Mouse (Mus musculus) heart, postnatal 0 days (tissue): ENCODE measurements around the gene D430042O09Rik. TPM values are rescaled to one million over a fixed set of nuclear protein-coding genes. Genes with fewer than 3 reads are reported as not detected.
A peak's percentile ranks its signal among the peaks of the same experiment; 100 is the strongest.

Source experiments
- ATAC-seq: fragments of 200-750 bp; cut with Nextera tagmentation; 2 replicates; pipeline ENCODE4 v1.8.0; 2017; ENCODE audit warnings: low read depth, moderate number of reproducible peaks, moderate library complexity; ENCODE audit not compliant: insufficient read depth
- DNase-seq: peaks from one replicate; pipeline ENCODE4 v3.0.0-alpha.2; 2016; ENCODE audit warnings: low spot score
- H3K27ac ChIP-seq: fragments of 300-500 bp; sonication (generic); 2 replicates; pipeline ENCODE4 v1.5.1; 2014; ENCODE audit warnings: low read depth, mild to moderate bottlenecking
- H3K27me3 ChIP-seq: fragments of 300-500 bp; sonication (generic); 2 replicates; pipeline ENCODE4 v1.6.1; 2014; ENCODE audit warnings: low read length, mixed read lengths; ENCODE audit not compliant: control insufficient read depth, insufficient read depth
- H3K36me3 ChIP-seq: fragments of 300-500 bp; sonication (generic); replicated peaks from 2 replicates; pipeline ENCODE4 v1.6.1; 2014; ENCODE audit warnings: low read length, mixed read lengths; ENCODE audit not compliant: control insufficient read depth, insufficient read depth
- H3K4me1 ChIP-seq: fragments of 300-500 bp; sonication (generic); 2 replicates; pipeline ENCODE4 v1.6.1; 2014; ENCODE audit warnings: antibody characterized with exemption; ENCODE audit not compliant: control insufficient read depth, insufficient read depth
- H3K4me2 ChIP-seq: fragments of 300-500 bp; sonication (generic); 2 replicates; pipeline ENCODE4 v1.6.1; 2014; ENCODE audit warnings: low read depth, mild to moderate bottlenecking, low read length, moderate library complexity
- H3K4me3 ChIP-seq: fragments of 300-500 bp; sonication (generic); 2 replicates; pipeline ENCODE4 v1.5.1; 2014; ENCODE audit warnings: low read depth, low read length
- H3K9ac ChIP-seq: fragments of 300-500 bp; sonication (generic); replicated peaks from 2 replicates; pipeline ENCODE4 v1.6.1; 2014; ENCODE audit warnings: low read depth, low read length, mixed read lengths
- H3K9me3 ChIP-seq: fragments of 300-500 bp; sonication (generic); replicated peaks from 2 replicates; pipeline ENCODE4 v1.6.1; 2016; ENCODE audit warnings: low read length; ENCODE audit not compliant: control insufficient read depth
- CTCF ChIP-seq: IDR thresholded peaks from 2 replicates; pipeline ENCODE4 v1.5.1; 2016; ENCODE audit warnings: antibody characterized with exemption, control low read depth, low read depth
- EP300 ChIP-seq: IDR thresholded peaks from 2 replicates; pipeline ENCODE4 v1.6.1; 2016; ENCODE audit warnings: antibody characterized with exemption, low read depth
- WGBS: fragments of 180-500 bp; shearing (Covaris S2); extraction: QIAGEN DNeasy Blood & Tissue Kit; methylation state at CpG from one replicate; pipeline ENCODE4 v1.1.7; 2014; 5-methylcytosine and 5-hydroxymethylcytosine counted together
- polyA plus RNA-seq: library from polyadenylated mRNA; unstranded; fragments of >200 nt; fragmentation: Nextera tagmentation; extraction: Ambion mirVana; gene quantifications from 2 replicates; pipeline ENCODE4 v1.2.1, GENCODE M21; 2015
- total RNA-seq: library from RNA; depleted of rRNA; stranded (reverse); fragments of >200 nt; gene quantifications from 2 replicates; pipeline ENCODE4 v1.2.3, GENCODE M21; 2014; ENCODE audit warnings: low replicate concordance

The D430042O09Rik gene
- total and polyA plus RNA-seq, 2 experiments from 2014 or later = 4.5 to 23.9 TPM

DNA sequence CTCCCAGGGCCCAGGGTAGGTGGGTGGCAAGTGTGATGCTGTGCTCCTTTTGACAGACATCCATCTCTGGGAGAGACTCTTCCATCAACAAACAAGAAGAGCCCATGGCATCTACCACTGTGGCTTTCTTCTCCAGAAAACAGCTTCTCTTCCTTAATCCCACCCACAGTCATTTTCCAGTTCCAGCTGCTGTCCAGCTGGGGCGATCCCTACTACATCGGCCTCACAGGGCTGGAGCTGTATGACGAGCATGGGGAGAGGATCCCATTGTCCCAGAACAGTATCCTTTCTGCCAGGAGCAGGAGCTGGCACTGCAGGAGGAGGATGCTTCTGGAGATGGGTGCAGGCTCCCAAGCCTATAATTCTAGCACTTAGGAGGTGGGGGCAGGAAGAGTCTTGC is 160.9 kb downstream of the D430042O09Rik start:
- 85% methylated on average over 3 of the region's 3 CpGs for WGBS
- ATAC-seq (no peak), DNase-seq (no peak)
- Histone ChIP-seq H3K4me1 (peaks cover 6% of the 10 kb centered on the region; the same call in 1 of the 2 replicates), H3K36me3 (peaks cover 14% of the 10 kb centered on the region), H3K27ac (no peak overlapping the region), H3K4me3 (no peak overlapping the region), H3K9ac (no peak overlapping the region), H3K4me2 (no peak overlapping the region), H3K9me3 (no peaks in the 10 kb centered on the region), H3K27me3 (no peaks in the 10 kb centered on the region)
- TF ChIP-seq CTCF (no peak), EP300 (no peak)

DNA sequence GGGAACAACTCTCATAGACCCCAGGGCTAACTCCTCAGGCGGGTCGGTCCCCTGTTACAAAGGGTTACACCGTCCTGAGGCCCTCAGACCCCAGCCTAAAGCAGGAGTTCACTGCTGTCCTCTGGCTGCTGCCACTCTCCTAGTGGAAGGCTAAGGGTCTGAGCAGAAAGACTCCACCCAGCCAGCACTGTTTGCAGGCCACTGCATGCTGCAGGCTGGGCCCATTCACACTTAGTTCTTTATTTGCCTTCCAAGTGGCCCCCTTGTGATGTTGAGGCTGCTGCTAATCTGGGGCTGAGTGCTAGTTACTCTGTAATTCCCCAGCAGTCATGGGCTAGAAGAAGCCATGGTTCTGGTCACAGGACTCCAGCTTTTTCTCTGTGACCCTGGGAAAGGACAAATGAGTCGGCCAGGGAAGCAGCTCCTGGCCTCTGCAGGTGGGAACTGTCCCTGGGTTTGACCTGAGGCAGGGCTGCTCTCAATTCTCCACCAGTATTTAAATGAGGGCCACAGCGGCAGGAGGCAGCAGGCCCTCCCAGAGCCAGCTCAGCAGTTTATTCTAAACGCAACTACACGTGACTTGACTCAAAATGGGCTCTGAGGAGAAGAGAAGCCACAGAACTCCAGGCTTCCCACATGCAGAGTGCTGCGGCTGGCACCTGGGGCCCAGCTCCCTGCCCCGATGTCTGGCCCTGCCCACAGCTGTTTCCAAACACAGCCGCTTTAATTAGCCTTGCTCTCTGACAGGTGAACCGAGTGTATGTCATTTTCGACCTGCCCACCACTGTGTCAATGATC is 163.9 kb downstream of the D430042O09Rik start:
- no peak overlapping the region for H3K9ac ChIP-seq
- H3K4me2 ChIP-seq = no peak overlapping the region
- no peak overlapping the region for H3K4me3 ChIP-seq
- DNase-seq (no peak), ATAC-seq (0 out of 2 replicates have a peak, but pooled peaks have one; percentile 10)
- TF ChIP-seq EP300 = no peak
- TF ChIP-seq CTCF = no peak
- peaks cover 11% of the 10 kb centered on the region; the same call in 1 of the 2 replicates for H3K4me1 ChIP-seq
- WGBS = 36% methylated on average over 12 of the region's 12 CpGs
- H3K27me3 ChIP-seq = no peaks in the 10 kb centered on the region
- H3K36me3 ChIP-seq = no peaks in the 10 kb centered on the region; the same call in 1 of the 2 replicates
- H3K9me3 ChIP-seq = no peaks in the 10 kb centered on the region
- H3K27ac ChIP-seq = no peak overlapping the region

DNA sequence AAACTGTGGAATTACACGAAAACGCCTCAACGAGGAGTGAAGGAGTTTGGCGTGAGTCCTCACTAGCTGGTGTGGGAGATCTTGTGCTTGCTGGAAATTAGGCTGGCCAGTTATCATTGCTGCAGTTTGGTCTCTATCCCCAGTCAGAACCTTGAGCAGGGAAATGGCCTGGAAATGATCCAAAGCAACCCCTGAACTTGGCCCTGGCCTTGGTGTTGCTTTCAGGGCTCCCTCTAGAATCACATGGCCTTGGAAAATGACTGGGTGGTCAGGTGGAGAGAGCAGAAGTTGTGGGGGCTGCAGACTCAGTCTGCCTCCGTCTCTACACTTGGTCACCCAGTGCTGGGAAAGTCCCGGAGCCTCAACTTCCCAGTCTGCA is 164.5 kb downstream of the D430042O09Rik start:
- H3K27ac ChIP-seq = no peak overlapping the region

DNA sequence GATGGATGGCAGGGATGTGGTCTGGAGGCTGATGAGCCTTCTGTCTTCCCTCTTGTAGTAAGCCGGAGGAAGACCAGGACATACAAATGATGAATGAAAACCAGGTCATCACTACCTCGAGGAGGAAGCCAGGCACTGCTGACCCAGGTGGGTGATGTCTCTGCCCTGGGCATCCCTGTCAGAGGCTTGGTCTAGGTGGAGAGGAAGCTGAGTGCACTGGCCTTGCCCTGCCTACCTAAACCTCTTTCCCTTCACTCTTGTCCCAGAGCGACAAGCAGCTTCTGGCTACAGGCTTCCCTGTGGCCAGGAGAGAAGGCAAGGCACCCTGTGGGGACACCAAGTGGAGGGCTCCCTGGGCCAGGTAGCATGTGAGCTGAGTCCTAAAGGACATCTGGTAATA is 165.2 kb downstream of the D430042O09Rik start:
- WGBS = 80% methylated on average over 3 of the region's 3 CpGs
- Histone ChIP-seq H3K4me2 (no peak overlapping the region), H3K27me3 (no peaks in the 10 kb centered on the region), H3K9ac (no peak overlapping the region), H3K36me3 (no peaks in the 10 kb centered on the region), H3K9me3 (no peaks in the 10 kb centered on the region), H3K4me3 (no peak overlapping the region), H3K27ac (no peak overlapping the region), H3K4me1 (peaks cover 11% of the 10 kb centered on the region; the same call in 1 of the 2 replicates)
- no peak for TF ChIP-seq CTCF
- TF ChIP-seq EP300 = no peak
- DNase-seq (no peak), ATAC-seq (no peak)

More for the DNA sequence above, 164.5 kb downstream of the D430042O09Rik start:
- DNase-seq (no peak), ATAC-seq (no peak)
- Histone ChIP-seq H3K27me3 (no peaks in the 10 kb centered on the region), H3K4me2 (no peak overlapping the region), H3K4me3 (no peak overlapping the region), H3K4me1 (peaks cover 11% of the 10 kb centered on the region; the same call in 1 of the 2 replicates), H3K9ac (no peak overlapping the region), H3K9me3 (no peaks in the 10 kb centered on the region), H3K36me3 (no peaks in the 10 kb centered on the region)
- TF ChIP-seq EP300 (no peak), CTCF (no peak)
- 61% methylated on average over 6 of the region's 6 CpGs for WGBS

- Histone ChIP-seq H3K36me3 (no peaks in the 10 kb centered on the region), H3K9me3 (no peaks in the 10 kb centered on the region), H3K4me2 (no peak overlapping the region), H3K4me1 (peaks cover 11% of the 10 kb centered on the region; the same call in 1 of the 2 replicates), H3K9ac (no peak overlapping the region), H3K27me3 (no peaks in the 10 kb centered on the region), H3K27ac (no peak overlapping the region), H3K4me3 (no peak overlapping the region)
- WGBS = 64% methylated on average over 6 of the region's 6 CpGs
- DNase-seq (no peak), ATAC-seq (no peak)
- TF ChIP-seq EP300 = no peak
- TF ChIP-seq CTCF = no peak
Observed at GRCm38 (mm10) chr7:125873971-125874495, 166.3 kb downstream of the D430042O09Rik start.
